Mouse (Mus musculus): Measurements from ENCODE around the gene Olfr744.
"Not testable (repeated sequence)": the region's sequence is repeated elsewhere in the genome, so short reads cannot be mapped to it uniquely, and the experiment has no call there.

Olfr744 gene

GRCm38 (mm10) chr14:50614579-50614978 is at the start of gene Olfr744:
TSS of gene Olfr744 (plus strand) at chr14:50614879.
- DNase-seq = no peak

- not testable (repeated sequence) for DNase-seq
Observed at GRCm38 (mm10) chr14:50573056-50573455, 41.6 kb upstream of the Olfr744 start.

GRCm38 (mm10) chr14:50639088-50639487 is 24.4 kb downstream of the Olfr744 start, which contains the start of gene Olfr745:
TSS of gene Olfr745 (plus strand) at chr14:50639388.
- DNase-seq = no peak

GRCm38 (mm10) chr14:50646783-50647182 is 32.1 kb downstream of the Olfr744 start, which contains the start of gene Olfr746:
TSS of gene Olfr746 (plus strand) at chr14:50647083.
- no peak for DNase-seq
